Mouse (Mus musculus) CH12.LX (cell line): ENCODE results near the gene Pfpl. TPM values are rescaled to one million over a fixed set of nuclear protein-coding genes. Genes with fewer than 3 reads are reported as not detected.

Experiments used
- DNase-seq: peaks from one replicate; pipeline ENCODE4 v3.0.0-alpha.2; 2013; ENCODE audit errors: extremely low read depth
- H3K27ac ChIP-seq: 2 replicates; pipeline ENCODE4 v1.5.1; 2012; ENCODE audit warnings: low read depth, mild to moderate bottlenecking, control low read depth, moderate library complexity; ENCODE audit not compliant: insufficient read depth
- H3K27me3 ChIP-seq: replicated peaks from 2 replicates; pipeline ENCODE3; 2012; ENCODE audit warnings: inconsistent platforms
- H3K36me3 ChIP-seq, 2 experiments: replicated peaks in 1 of 2; 2 replicates each; pipeline versions ENCODE3 to v1.6.1; 2012; ENCODE audit warnings: inconsistent platforms in 1 of 2, low read length in 1 of 2, mild to moderate bottlenecking in 1 of 2, mixed read lengths in 1 of 2, moderate library complexity in 1 of 2; ENCODE audit not compliant: control insufficient read depth in 1 of 2, insufficient read depth in 1 of 2
- H3K4me1 ChIP-seq, 2 experiments: 2 replicates each; pipeline ENCODE4 v1.6.1; 2012; ENCODE audit warnings: inconsistent platforms in 1 of 2, moderate library complexity in 1 of 2; ENCODE audit not compliant: insufficient read depth in 2 of 2, control insufficient read depth in 1 of 2
- H3K4me2 ChIP-seq: 2 replicates; pipeline ENCODE4 v1.6.1; 2012; ENCODE audit warnings: low read depth, mild to moderate bottlenecking, control low read depth; ENCODE audit not compliant: poor library complexity, insufficient read depth, severe bottlenecking
- H3K4me3 ChIP-seq, 3 experiments: fragments of 150-350 bp in 1 of 3; sonication (generic) in 1 of 3; replicated peaks in 1 of 3; 2 replicates each; pipeline versions ENCODE3 to v1.5.1; 2011 to 2012; ENCODE audit warnings: low read depth in 2 of 3, low read length in 2 of 3, mild to moderate bottlenecking in 2 of 3, moderate library complexity in 2 of 3, control low read depth in 1 of 3, improper control_type of control experiment in 1 of 3, inconsistent platforms in 1 of 3, mixed read lengths in 1 of 3; ENCODE audit not compliant: poor library complexity in 1 of 3
- H3K79me2 ChIP-seq: replicated peaks from 2 replicates; pipeline ENCODE4 v1.6.1; 2012; ENCODE audit warnings: mild to moderate bottlenecking, moderate library complexity; ENCODE audit not compliant: control insufficient read depth, poor library complexity, insufficient read depth, severe bottlenecking; ENCODE audit errors: extremely low read depth
- H3K9ac ChIP-seq: 2 replicates; pipeline ENCODE4 v1.6.1; 2012; ENCODE audit warnings: low read depth, mild to moderate bottlenecking, control low read depth, moderate library complexity; ENCODE audit not compliant: insufficient read depth
- H3K9me3 ChIP-seq: replicated peaks from 2 replicates; pipeline ENCODE3; 2012; ENCODE audit warnings: low read length, inconsistent platforms, mixed read lengths
- BHLHE40 ChIP-seq: IDR thresholded peaks from 2 replicates; pipeline ENCODE4 v1.6.1; 2011; ENCODE audit warnings: mild to moderate bottlenecking, low read depth, low read length, improper control_type of control experiment
- CTCF ChIP-seq, 2 experiments: IDR thresholded peaks in 1 of 2; conservative IDR thresholded peaks in 1 of 2; 2 replicates each; pipeline ENCODE4 v1.5.1; 2011 to 2012; ENCODE audit warnings: low read depth in 2 of 2, low read length in 2 of 2, improper control_type of control experiment in 1 of 2, inconsistent platforms in 1 of 2, mild to moderate bottlenecking in 1 of 2, moderate library complexity in 1 of 2
- E2F4 ChIP-seq: IDR thresholded peaks from 2 replicates; pipeline ENCODE4 v1.6.1; 2011; ENCODE audit warnings: low read depth, low read length, improper control_type of control experiment; ENCODE audit not compliant: insufficient replicate concordance
- ELF1 ChIP-seq: IDR thresholded peaks from 2 replicates; pipeline ENCODE4 v1.6.1; 2014; ENCODE audit warnings: low read depth, mild to moderate bottlenecking, inconsistent platforms, low read length, improper control_type of control experiment
- ETS1 ChIP-seq: conservative IDR thresholded peaks from 2 replicates; pipeline ENCODE4 v1.6.1; 2012; ENCODE audit warnings: low read depth, mild to moderate bottlenecking, inconsistent platforms, low read length, improper control_type of control experiment, moderate library complexity
- GABPA ChIP-seq: IDR thresholded peaks from 2 replicates; pipeline ENCODE4 v1.6.1; 2012; ENCODE audit warnings: low read depth, low read length, improper control_type of control experiment, inconsistent platforms; ENCODE audit not compliant: insufficient replicate concordance
- HCFC1 ChIP-seq: IDR thresholded peaks from 2 replicates; pipeline ENCODE4 v1.6.1; 2012; ENCODE audit warnings: low read depth, mild to moderate bottlenecking, inconsistent platforms, low read length, improper control_type of control experiment
- KAT2A ChIP-seq: IDR thresholded peaks from 2 replicates; pipeline ENCODE4 v1.6.1; 2012; ENCODE audit warnings: low read length, improper control_type of control experiment, inconsistent platforms; ENCODE audit not compliant: insufficient replicate concordance
- MAFK ChIP-seq: IDR thresholded peaks from 2 replicates; pipeline ENCODE4 v1.6.1; 2011; ENCODE audit warnings: low read length, improper control_type of control experiment; ENCODE audit not compliant: insufficient replicate concordance
- MAX ChIP-seq: IDR thresholded peaks from 2 replicates; pipeline ENCODE4 v1.6.1; 2011; ENCODE audit warnings: low read length, improper control_type of control experiment
- MAZ ChIP-seq: IDR thresholded peaks from 2 replicates; pipeline ENCODE4 v1.6.1; 2012; ENCODE audit warnings: low read depth, mild to moderate bottlenecking, inconsistent platforms, low read length, improper control_type of control experiment, moderate library complexity
- MXI1 ChIP-seq: IDR thresholded peaks from 2 replicates; pipeline ENCODE4 v1.6.1; 2011; ENCODE audit warnings: mild to moderate bottlenecking, low read depth, low read length, improper control_type of control experiment
- MYC ChIP-seq: IDR thresholded peaks from 2 replicates; pipeline ENCODE4 v1.6.1; 2011; ENCODE audit warnings: low read depth, mild to moderate bottlenecking, improper control_type of control experiment, low read length
- NELFE ChIP-seq: IDR thresholded peaks from 2 replicates; pipeline ENCODE4 v1.6.1; 2011; ENCODE audit warnings: low read depth, low read length, improper control_type of control experiment
- POLR2A ChIP-seq: IDR thresholded peaks from 2 replicates; pipeline ENCODE4 v1.6.1; 2011; ENCODE audit warnings: low read depth, mild to moderate bottlenecking, improper control_type of control experiment, low read length
- POLR2AphosphoS2 ChIP-seq: IDR thresholded peaks from 2 replicates; pipeline ENCODE4 v1.6.1; 2011; ENCODE audit warnings: low read depth, low read length, improper control_type of control experiment
- RAD21 ChIP-seq: IDR thresholded peaks from 2 replicates; pipeline ENCODE4 v1.6.1; 2011; ENCODE audit warnings: low read depth, mild to moderate bottlenecking, low read length, improper control_type of control experiment, moderate library complexity
- RCOR1 ChIP-seq: conservative IDR thresholded peaks from 2 replicates; pipeline ENCODE4 v1.6.1; 2012; ENCODE audit warnings: low read depth, mild to moderate bottlenecking, inconsistent platforms, low read length, improper control_type of control experiment
- SIN3A ChIP-seq: IDR thresholded peaks from 2 replicates; pipeline ENCODE4 v1.6.1; 2012; ENCODE audit warnings: low read length, improper control_type of control experiment, inconsistent platforms
- SMC3 ChIP-seq: IDR thresholded peaks from 2 replicates; pipeline ENCODE4 v1.6.1; 2011; ENCODE audit warnings: low read depth, low read length, improper control_type of control experiment
- TBP ChIP-seq: conservative IDR thresholded peaks from 2 replicates; pipeline ENCODE4 v1.6.1; 2011; ENCODE audit warnings: low read depth, low read length, improper control_type of control experiment
- TCF12 ChIP-seq: IDR thresholded peaks from 2 replicates; pipeline ENCODE4 v1.6.1; 2014; ENCODE audit warnings: low read depth, mild to moderate bottlenecking, inconsistent platforms, low read length, improper control_type of control experiment
- UBTF ChIP-seq: IDR thresholded peaks from 2 replicates; pipeline ENCODE4 v1.6.1; 2012; ENCODE audit warnings: low read depth, mild to moderate bottlenecking, inconsistent platforms, low read length, improper control_type of control experiment, moderate library complexity
- USF1 ChIP-seq: IDR thresholded peaks from 2 replicates; pipeline ENCODE4 v1.6.1; 2014; ENCODE audit warnings: low read depth, mild to moderate bottlenecking, inconsistent platforms, low read length, improper control_type of control experiment
- ZC3H11A ChIP-seq: IDR thresholded peaks from 2 replicates; pipeline ENCODE4 v1.6.1; 2012; ENCODE audit warnings: low read depth, mild to moderate bottlenecking, inconsistent platforms, low read length, improper control_type of control experiment
- ZKSCAN1 ChIP-seq: IDR thresholded peaks from 2 replicates; pipeline ENCODE4 v1.6.1; 2012; ENCODE audit warnings: low read depth, inconsistent platforms, low read length, improper control_type of control experiment, borderline replicate concordance
- dilution Hi-C: fragments of 300-500 bp; cut with MboI; formaldehyde crosslinking; loops from 2 replicates; pipeline ENCODE4 v1.14.3; 2020; ENCODE audit warnings: low sequenced_read_pairs; ENCODE audit not compliant: extremely low pct_unique_long_range_greater_than_20kb, extremely low pct_ligation_motif_present
- in situ Hi-C: fragments of 300-500 bp; cut with MboI; formaldehyde crosslinking; loops from 3 replicates; pipeline ENCODE4 v1.14.3; 2019; ENCODE audit warnings: low sequenced_read_pairs, low pct_ligation_motif_present, low pct_unique_long_range_greater_than_20kb, mixed read lengths
- polyA plus RNA-seq: library from polyadenylated mRNA; unstranded; fragments of >175 nt; gene quantifications from 2 replicates; pipeline ENCODE4 v1.2.1, GENCODE M21; 2012; ENCODE audit warnings: low read depth; ENCODE audit not compliant: insufficient read length
- total RNA-seq, 2 experiments: library from RNA; depleted of rRNA; stranded (reverse); fragments of 300-350 nt in 1 of 2; fragments of >200 nt in 1 of 2; gene quantifications; 2 replicates each; pipeline ENCODE4 v1.2.3; 2012 to 2014

The Pfpl gene
- total RNA-seq (2012; rRNA removed) (not detected in 2 replicates), total RNA-seq (2014; rRNA removed) (not detected in 2 replicates), polyA plus RNA-seq (not detected in 2 replicates)

DNA sequence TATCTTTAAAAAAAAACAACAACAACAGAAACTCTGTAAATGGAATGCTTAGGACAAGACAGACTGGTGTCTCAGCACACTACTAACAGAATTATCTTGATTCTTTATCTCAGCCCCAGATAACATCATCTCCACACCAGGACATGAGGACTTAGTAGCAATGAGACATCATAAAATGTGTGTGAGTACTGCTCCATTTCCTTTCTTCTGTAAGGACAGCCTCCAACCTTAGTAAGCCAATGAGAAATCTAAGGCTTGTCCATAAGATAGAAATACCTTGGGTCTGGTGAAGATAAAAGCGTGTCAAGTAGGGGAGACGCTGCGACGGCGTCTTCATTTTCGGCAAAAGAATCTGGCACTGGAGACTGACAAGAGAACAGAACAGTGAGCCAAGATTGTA, at the start of gene Pfpl:
TSS of gene Pfpl (plus strand) at position 301 of the 400 bp plus-strand sequence.
- peaks cover 6 to 20% of the 10 kb centered on the region in 2 experiments; a peak in 3 of 4 replicates for H3K4me1 ChIP-seq
- no peaks in the 10 kb centered on the region for H3K27me3 ChIP-seq
- in situ Hi-C loops (no loop called here), dilution Hi-C loops (no loop called here)
- no peak within 1 kb of the TSS for H3K27ac ChIP-seq
- H3K4me3 ChIP-seq, result no peak within 1 kb of the TSS
- no peak for DNase-seq
- no peaks in the 10 kb centered on the region for H3K9me3 ChIP-seq
- no peaks in the 10 kb centered on the region for H3K36me3 ChIP-seq
- H3K79me2 ChIP-seq, result no peaks in the 10 kb centered on the region
- H3K9ac ChIP-seq, result no peak within 1 kb of the TSS
- no peak within 1 kb of the TSS for H3K4me2 ChIP-seq
- TF ChIP-seq MAFK, result no peak
- TF ChIP-seq GABPA, result no peak
- no peak for TF ChIP-seq NELFE
- no peak for TF ChIP-seq BHLHE40
- no peak for TF ChIP-seq MAZ
- TF ChIP-seq USF1, result no peak
- no peak for TF ChIP-seq TCF12
- no peak for TF ChIP-seq ELF1
- no peak for TF ChIP-seq KAT2A
- no peak for TF ChIP-seq MXI1
- TF ChIP-seq RAD21, result no peak
- no peak for TF ChIP-seq CTCF (conservative IDR thresholded peaks at IDR 0.05 in 1 of 2, IDR thresholded peaks at IDR 0.05 in 1 of 2; ENCODE audit: low read depth in 2 of 2, low read length in 2 of 2)
- no peak for TF ChIP-seq MYC
- TF ChIP-seq ZC3H11A, result no peak
- no peak for TF ChIP-seq UBTF
- TF ChIP-seq TBP, result no peak
- no peak for TF ChIP-seq POLR2A

DNA sequence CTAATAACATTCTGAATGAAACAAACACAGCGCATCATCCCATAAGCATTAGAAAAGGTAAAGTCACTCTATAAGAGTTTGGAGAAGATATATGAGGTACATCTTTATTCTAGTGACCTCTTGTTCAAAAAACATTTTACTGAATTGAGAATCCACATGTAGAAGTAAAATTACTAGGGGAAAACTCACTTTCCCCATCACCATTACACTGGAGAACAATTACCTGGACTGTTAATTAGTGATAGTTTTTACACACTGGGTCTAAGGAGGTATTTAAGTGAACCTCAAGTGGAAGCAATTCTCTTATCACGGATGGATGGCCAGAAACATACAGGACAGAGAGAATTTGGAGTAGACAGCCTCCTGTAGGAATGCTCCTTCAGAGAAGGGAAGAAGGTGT, 40.7 kb upstream of the Pfpl start, which contains the start of gene Olfr1440:
TSS of gene Olfr1440 (plus strand) at position 301 of the 400 bp plus-strand sequence.
- H3K36me3 ChIP-seq, result no peaks in the 10 kb centered on the region
- TF ChIP-seq TBP (no peak), CTCF (conservative IDR thresholded peaks at IDR 0.05 in 1 of 2, IDR thresholded peaks at IDR 0.05 in 1 of 2; ENCODE audit: low read depth in 2 of 2, low read length in 2 of 2) (no peak), HCFC1 (no peak), MAX (no peak), ETS1 (no peak), POLR2AphosphoS2 (no peak), SIN3A (no peak), ELF1 (no peak), RCOR1 (no peak), E2F4 (no peak), NELFE (no peak), GABPA (no peak), MYC (no peak), MAZ (no peak), SMC3 (no peak), ZKSCAN1 (no peak), TCF12 (no peak)
- H3K27me3 ChIP-seq, result no peaks in the 10 kb centered on the region
- no peaks in the 10 kb centered on the region for H3K79me2 ChIP-seq
- in situ Hi-C loops, result no loop called here
- DNase-seq, result no peak
- H3K4me3 ChIP-seq, result no peak within 1 kb of the TSS
- H3K4me2 ChIP-seq, result no peak within 1 kb of the TSS
- H3K27ac ChIP-seq, result no peak within 1 kb of the TSS
- H3K9ac ChIP-seq, result no peak within 1 kb of the TSS
- H3K4me1 ChIP-seq, result no peaks in the 10 kb centered on the region
- H3K9me3 ChIP-seq, result no peaks in the 10 kb centered on the region
- dilution Hi-C loops, result no loop called here
